Mouse (Mus musculus) ES-E14 (cell line): ENCODE results near the gene T2. TPM values are rescaled to one million over a fixed set of nuclear protein-coding genes. Genes with fewer than 3 reads are reported as not detected.

ENCODE experiments used
- DNase-seq: peaks from one replicate; pipeline ENCODE4 v3.0.0-alpha.2; 2013; ENCODE audit warnings: low read depth, low spot score
- H3K27ac ChIP-seq: 2 replicates; pipeline ENCODE4 v1.5.1; 2012; ENCODE audit warnings: low read depth, mild to moderate bottlenecking, low read length, moderate library complexity, mixed read lengths; ENCODE audit not compliant: poor library complexity, insufficient read depth, severe bottlenecking
- H3K36me3 ChIP-seq: 2 replicates; pipeline ENCODE4 v1.6.1; 2012; ENCODE audit warnings: mild to moderate bottlenecking, low read length, moderate library complexity, mixed read lengths; ENCODE audit not compliant: control insufficient read depth, poor library complexity, insufficient read depth, severe bottlenecking
- H3K4me1 ChIP-seq, 2 experiments: fragments of 150-350 bp in 1 of 2; sonication (generic) in 1 of 2; 2 replicates each; pipeline ENCODE4 v1.6.1; 2012; ENCODE audit warnings: low read length in 2 of 2, mild to moderate bottlenecking in 1 of 2, mixed read lengths in 1 of 2; ENCODE audit not compliant: control insufficient read depth in 2 of 2, insufficient read depth in 2 of 2, poor library complexity in 1 of 2
- H3K4me3 ChIP-seq, 2 experiments: fragments of 150-350 bp in 1 of 2; sonication (generic) in 1 of 2; 2 replicates each; pipeline ENCODE4 v1.5.1; 2012; ENCODE audit warnings: low read length in 2 of 2, low read depth in 1 of 2, mild to moderate bottlenecking in 1 of 2, mixed read lengths in 1 of 2; ENCODE audit not compliant: insufficient read depth in 1 of 2, poor library complexity in 1 of 2, severe bottlenecking in 1 of 2
- H3K9ac ChIP-seq: 2 replicates; pipeline ENCODE4 v1.6.1; 2012; ENCODE audit warnings: low read depth, mild to moderate bottlenecking, low read length, mixed read lengths; ENCODE audit not compliant: poor library complexity, insufficient read depth, severe bottlenecking
- H3K9me3 ChIP-seq: fragments of 150-350 bp; sonication (generic); 2 replicates; pipeline ENCODE4 v1.6.1; 2012; ENCODE audit warnings: low read depth, mild to moderate bottlenecking, low read length; ENCODE audit not compliant: control insufficient read depth, insufficient read depth
- CHD2 ChIP-seq: IDR thresholded peaks from 2 replicates; pipeline ENCODE4 v1.6.1; 2014; ENCODE audit warnings: mild to moderate bottlenecking, low read depth, low read length, inconsistent platforms
- HCFC1 ChIP-seq: IDR thresholded peaks from 2 replicates; pipeline ENCODE4 v1.6.1; 2012; ENCODE audit warnings: low read length, inconsistent platforms, borderline replicate concordance; ENCODE audit not compliant: insufficient read depth
- MAFK ChIP-seq: IDR thresholded peaks from 2 replicates; pipeline ENCODE4 v1.6.1; 2014; ENCODE audit warnings: mild to moderate bottlenecking, low read depth, low read length, inconsistent platforms; ENCODE audit not compliant: insufficient read depth
- ZC3H11A ChIP-seq: IDR thresholded peaks from 2 replicates; pipeline ENCODE4 v1.6.1; 2012; ENCODE audit warnings: low read depth, mild to moderate bottlenecking, inconsistent platforms, low read length, borderline replicate concordance
- ZNF384 ChIP-seq: IDR thresholded peaks from 2 replicates; pipeline ENCODE4 v1.6.1; 2012; ENCODE audit warnings: low read depth, low read length, inconsistent platforms
- in situ Hi-C, 2 experiments: fragments of 600-800 bp; cut with MboI; formaldehyde crosslinking; loops; one replicate each; pipeline ENCODE4 v1.15.1; 2025; ENCODE audit warnings: low sequenced_read_pairs in 2 of 2, inconsistent platforms in 1 of 2; ENCODE audit not compliant: unreplicated experiment in 2 of 2
- total RNA-seq: library from RNA; depleted of rRNA; stranded (reverse); fragments of 300-350 nt; gene quantifications from 2 replicates; pipeline ENCODE4 v1.2.3, GENCODE M21; 2012

Gene T2
- total RNA-seq, 1 experiment: 0.18 TPM

DNA sequence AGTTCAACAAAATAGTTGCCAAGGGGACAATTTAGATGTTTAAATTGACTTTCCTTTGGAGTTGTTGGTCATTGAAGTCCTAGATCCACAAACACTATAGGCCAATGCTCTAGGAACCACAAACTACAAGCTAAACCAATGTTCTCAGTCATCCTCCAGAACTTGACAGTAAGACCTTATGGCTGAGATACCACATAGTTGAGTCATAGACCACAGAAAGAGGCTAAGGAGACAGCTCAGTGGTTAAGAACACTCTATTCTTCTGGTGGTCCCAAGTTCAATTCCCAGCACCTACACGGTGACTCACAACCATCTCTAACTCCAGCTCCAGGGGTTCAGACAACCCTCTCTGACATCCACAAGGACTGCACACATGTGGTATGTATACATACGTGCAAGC lies 29.6 kb downstream of the T2 start:
- Histone ChIP-seq H3K27ac (no peak overlapping the region), H3K4me1 (peaks cover 0 to 2% of the 10 kb centered on the region in 2 experiments; a peak in 1 of 4 replicates), H3K4me3 (no peak overlapping the region), H3K9me3 (no peaks in the 10 kb centered on the region), H3K36me3 (no peaks in the 10 kb centered on the region), H3K9ac (no peak overlapping the region)
- in situ Hi-C loops: no loop called here
- no peak for TF ChIP-seq ZC3H11A
- no peak for TF ChIP-seq CHD2
- no peak for TF ChIP-seq MAFK
- TF ChIP-seq ZNF384: no peak
- no peak for TF ChIP-seq HCFC1
- no peak for DNase-seq

GRCm38 (mm10) chr17:8388463-8388862 lies 32.7 kb downstream of the T2 start:
- H3K9me3 ChIP-seq: no peaks in the 10 kb centered on the region
- no peak overlapping the region for H3K27ac ChIP-seq
- H3K4me1 ChIP-seq: peaks cover 0 to 2% of the 10 kb centered on the region in 2 experiments; a peak in 1 of 4 replicates
- H3K4me3 ChIP-seq: no peak overlapping the region
- H3K36me3 ChIP-seq: no peaks in the 10 kb centered on the region
- TF ChIP-seq ZC3H11A: no peak
- no peak for TF ChIP-seq CHD2
- DNase-seq: peak; percentile 69
- in situ Hi-C loops: no loop called here
- no peak overlapping the region for H3K9ac ChIP-seq

GRCm38 (mm10) chr17:8388990-8389789 lies 33.4 kb downstream of the T2 start:
- H3K36me3 ChIP-seq: no peaks in the 10 kb centered on the region
- H3K4me3 ChIP-seq: peak overlapping the region; percentile 31 to 37; a peak in 2 of 4 replicates
- DNase-seq: no peak
- no peak overlapping the region for H3K9ac ChIP-seq
- TF ChIP-seq MAFK (no peak), ZNF384 (no peak)
- in situ Hi-C loops: no loop called here
- H3K4me1 ChIP-seq: peaks cover 0 to 2% of the 10 kb centered on the region in 2 experiments; a peak in 1 of 4 replicates
- H3K9me3 ChIP-seq: no peaks in the 10 kb centered on the region
- H3K27ac ChIP-seq: no peak overlapping the region

- no peaks in the 10 kb centered on the region for H3K9me3 ChIP-seq
- TF ChIP-seq ZC3H11A (no peak), MAFK (no peak), CHD2 (no peak), ZNF384 (no peak), HCFC1 (no peak)
- in situ Hi-C loops: no loop called here
- no peaks in the 10 kb centered on the region for H3K36me3 ChIP-seq
- no peak overlapping the region for H3K9ac ChIP-seq
- no peak overlapping the region for H3K27ac ChIP-seq
- peaks cover 0 to 2% of the 10 kb centered on the region in 2 experiments; a peak in 1 of 4 replicates for H3K4me1 ChIP-seq
- DNase-seq: no peak
- H3K4me3 ChIP-seq: no peak overlapping the region; a peak in 1 of 4 replicates
Measured at GRCm38 (mm10) chr17:8389790-8390095, 34.0 kb downstream of the T2 start.

GRCm38 (mm10) chr17:8390487-8390886 lies 34.7 kb downstream of the T2 start:
- Histone ChIP-seq H3K9ac (no peak overlapping the region), H3K27ac (no peak overlapping the region), H3K4me1 (peaks cover 0 to 2% of the 10 kb centered on the region in 2 experiments; a peak in 1 of 4 replicates), H3K9me3 (no peaks in the 10 kb centered on the region), H3K36me3 (no peaks in the 10 kb centered on the region), H3K4me3 (no peak overlapping the region)
- no peak for TF ChIP-seq HCFC1
- TF ChIP-seq ZNF384: no peak
- no peak for TF ChIP-seq CHD2
- no peak for TF ChIP-seq ZC3H11A
- TF ChIP-seq MAFK: no peak
- in situ Hi-C loops: no loop called here
- no peak for DNase-seq
